ENCODE assay signal across 8 mouse cellular contexts in genomic region chr6:17693726-17694549, GRCm38 (mm10). TPM values are rescaled to one million over a fixed set of nuclear protein-coding genes. Genes with fewer than 3 reads are reported as not detected.
DNase-seq lines count a peak whose midpoint lies in the region; ATAC-seq and TF ChIP-seq lines count a peak whose summit lies in the region.

No protein-coding gene starts in this region.

- peak overlapping the region; percentile 80 for H3K4me3 ChIP-seq in E14TG2a.4 (replicated peaks; ENCODE audit: low read length)
- H3K4me3 ChIP-seq in forebrain, embryonic 12.5 days (replicated peaks): peak overlapping the region; percentile 78
- H3K4me3 ChIP-seq in heart, postnatal 0 days (ENCODE audit: low read depth, low read length): peak overlapping the region; percentile 84
- H3K4me3 ChIP-seq in liver, postnatal 0 days (ENCODE audit: low read depth, low read length): peak overlapping the region; percentile 92
- peak overlapping the region; percentile 77 for H3K4me3 ChIP-seq in neural tube, embryonic 13.5 days
- H3K4me3 ChIP-seq in testis, adult 2 months (ENCODE audit: control insufficient read depth, low read depth, low read length): peak overlapping the region; percentile 95

- no peak for TF ChIP-seq POLR2A in testis, adult 2 months (IDR thresholded peaks at IDR 0.05; ENCODE audit: control insufficient read depth, low read depth, low read length)

- no peak for TF ChIP-seq CTCF in E14TG2a.4 (conservative IDR thresholded peaks at IDR 0.05; ENCODE audit: low read length)
- TF ChIP-seq CTCF in heart, postnatal 0 days (IDR thresholded peaks at IDR 0.05; ENCODE audit: low read depth): no peak
- TF ChIP-seq CTCF in liver, postnatal 0 days (IDR thresholded peaks at IDR 0.05; ENCODE audit: low read depth): no peak
- no peak for TF ChIP-seq CTCF in testis, adult 2 months (IDR thresholded peaks at IDR 0.05; ENCODE audit: control insufficient read depth, insufficient read depth, insufficient replicate concordance, low read depth, low read length)

- peaks cover 31% of the 10 kb centered on the region for H3K27me3 ChIP-seq in E14TG2a.4 (ENCODE audit: insufficient read depth, low read length)
- H3K27me3 ChIP-seq in forebrain, embryonic 12.5 days: no peaks in the 10 kb centered on the region
- no peaks in the 10 kb centered on the region for H3K27me3 ChIP-seq in heart, postnatal 0 days (ENCODE audit: control insufficient read depth, insufficient read depth, low read length)
- H3K27me3 ChIP-seq in liver, postnatal 0 days (ENCODE audit: insufficient read depth, low read length): no peaks in the 10 kb centered on the region
- H3K27me3 ChIP-seq in neural tube, embryonic 13.5 days: 0 out of 2 replicates have a peak, but pooled peaks cover 3% of the 10 kb centered on the region
- no peaks in the 10 kb centered on the region for H3K27me3 ChIP-seq in testis, adult 2 months (ENCODE audit: control insufficient read depth, insufficient read depth, low read length)

- peak overlapping the region; percentile 85 for H3K27ac ChIP-seq in forebrain, embryonic 12.5 days
- peak overlapping the region; percentile 97 for H3K27ac ChIP-seq in heart, postnatal 0 days (ENCODE audit: low read depth)
- H3K27ac ChIP-seq in liver, postnatal 0 days (ENCODE audit: low read depth): peak overlapping the region; percentile 97
- H3K27ac ChIP-seq in neural tube, embryonic 13.5 days (replicated peaks): peak overlapping the region; percentile 78
- H3K27ac ChIP-seq in testis, adult 2 months (ENCODE audit: control insufficient read depth, insufficient read depth, low read depth, low read length): peak overlapping the region; percentile 72

- under 1% methylated on average over 97 of the region's 97 CpGs for WGBS in forebrain, embryonic 12.5 days
- WGBS in heart, postnatal 0 days: under 1% methylated on average over 74 of the region's 97 CpGs
- 4% methylated on average over 64 of the region's 97 CpGs for WGBS in liver, postnatal 0 days (ENCODE audit: insufficient replicate concordance)
- WGBS in neural tube, embryonic 13.5 days: under 1% methylated on average over 70 of the region's 97 CpGs

- peak overlapping the region; percentile 70 for H3K4me2 ChIP-seq in forebrain, embryonic 12.5 days
- peak overlapping the region; percentile 67 for H3K4me2 ChIP-seq in heart, postnatal 0 days (ENCODE audit: low read depth, low read length)
- H3K4me2 ChIP-seq in liver, postnatal 0 days (ENCODE audit: low read depth, low read length): peak overlapping the region; percentile 77
- H3K4me2 ChIP-seq in neural tube, embryonic 13.5 days: peak overlapping the region; percentile 92

- peak overlapping the region; percentile 83 for H3K9ac ChIP-seq in forebrain, embryonic 12.5 days
- peak overlapping the region; percentile 91 for H3K9ac ChIP-seq in heart, postnatal 0 days (replicated peaks; ENCODE audit: low read depth, low read length)
- H3K9ac ChIP-seq in liver, postnatal 0 days (replicated peaks): peak overlapping the region; percentile 96
- peak overlapping the region; percentile 76 for H3K9ac ChIP-seq in neural tube, embryonic 13.5 days

- no peak for TF ChIP-seq EP300 in heart, postnatal 0 days (IDR thresholded peaks at IDR 0.05; ENCODE audit: low read depth)
- no peak for TF ChIP-seq EP300 in liver, postnatal 0 days (IDR thresholded peaks at IDR 0.05; ENCODE audit: low read depth)

- DNase-seq in c-Kit-positive CD71-positive TER-119-positive erythroid progenitor cells, embryonic 14.5 days (ENCODE audit: low spot score): peak; percentile 65
- DNase-seq in heart, postnatal 0 days (ENCODE audit: low spot score): peak; percentile 73
- peak; percentile 74 to 83 for DNase-seq in kidney, postnatal 36 days
- DNase-seq in liver, postnatal 0 days: peak; percentile 81

- no peaks in the 10 kb centered on the region for H3K9me3 ChIP-seq in E14TG2a.4 (ENCODE audit: low read length)
- H3K9me3 ChIP-seq in forebrain, embryonic 12.5 days: no peaks in the 10 kb centered on the region
- H3K9me3 ChIP-seq in heart, postnatal 0 days (replicated peaks; ENCODE audit: control insufficient read depth, low read length): no peaks in the 10 kb centered on the region
- H3K9me3 ChIP-seq in liver, postnatal 0 days (ENCODE audit: low read length): no peaks in the 10 kb centered on the region
- no peaks in the 10 kb centered on the region for H3K9me3 ChIP-seq in neural tube, embryonic 13.5 days

- H3K4me1 ChIP-seq in E14TG2a.4 (replicated peaks; ENCODE audit: low read depth, low read length): peaks cover 7% of the 10 kb centered on the region; the same call in 1 of the 2 replicates
- peaks cover 7% of the 10 kb centered on the region; the same call in 1 of the 2 replicates for H3K4me1 ChIP-seq in forebrain, embryonic 12.5 days
- H3K4me1 ChIP-seq in heart, postnatal 0 days (ENCODE audit: control insufficient read depth, insufficient read depth): peaks cover 15% of the 10 kb centered on the region
- peaks cover 30% of the 10 kb centered on the region for H3K4me1 ChIP-seq in liver, postnatal 0 days (ENCODE audit: insufficient read depth)
- H3K4me1 ChIP-seq in neural tube, embryonic 13.5 days (replicated peaks): peaks cover 14% of the 10 kb centered on the region
- H3K4me1 ChIP-seq in testis, adult 2 months (ENCODE audit: control insufficient read depth, insufficient read depth, low read length): peaks cover 7% of the 10 kb centered on the region

- H3K36me3 ChIP-seq in E14TG2a.4 (ENCODE audit: insufficient read depth, low read length): no peaks in the 10 kb centered on the region
- H3K36me3 ChIP-seq in forebrain, embryonic 12.5 days (replicated peaks): no peaks in the 10 kb centered on the region
- no peaks in the 10 kb centered on the region for H3K36me3 ChIP-seq in heart, postnatal 0 days (replicated peaks; ENCODE audit: control insufficient read depth, insufficient read depth, low read length)
- no peaks in the 10 kb centered on the region for H3K36me3 ChIP-seq in liver, postnatal 0 days (replicated peaks; ENCODE audit: insufficient read depth, low read length)
- no peaks in the 10 kb centered on the region for H3K36me3 ChIP-seq in neural tube, embryonic 13.5 days
- no peaks in the 10 kb centered on the region for H3K36me3 ChIP-seq in testis, adult 2 months (ENCODE audit: control insufficient read depth, insufficient read depth, low read length)

- peak; percentile 88 for ATAC-seq in forebrain, embryonic 12.5 days (ENCODE audit: low FRiP score)
- ATAC-seq in heart, postnatal 0 days (ENCODE audit: insufficient read depth, low read depth): peak; percentile 80
- ATAC-seq in liver, postnatal 0 days: peak; percentile 85
- ATAC-seq in neural tube, embryonic 13.5 days (ENCODE audit: low read depth): peak; percentile 94

RNA-seq across cellular contexts. Expression of gene St7, which starts 1.2 kb away (rescaled TPM):
- polyA plus RNA-seq in forebrain, embryonic 12.5 days (2016; fragmentation: Nextera tagmentation; extraction: Ambion mirVana): 45.6 and 48.6 TPM in 2 replicates
- 26.0 and 38.5 TPM in 2 replicates for total RNA-seq in heart, postnatal 0 days (2014; rRNA removed; ENCODE audit: low replicate concordance)
- 17.3 and 17.7 TPM in 2 replicates for polyA plus RNA-seq in heart, postnatal 0 days (2015; fragmentation: Nextera tagmentation; extraction: Ambion mirVana)
- 11.0 and 11.9 TPM in 2 replicates for polyA plus RNA-seq in liver, postnatal 0 days (2015; fragmentation: Nextera tagmentation; extraction: Ambion mirVana)
- polyA plus RNA-seq in neural tube, embryonic 13.5 days (2015; fragmentation: Nextera tagmentation; extraction: Ambion mirVana): 56.9 and 60.6 TPM in 2 replicates
- polyA plus RNA-seq in testis, adult 2 months (2012; rRNA removed): 13.5 and 16.1 TPM in 2 replicates

RNA-seq across cellular contexts. Expression of gene Capza2, which starts 57.9 kb away (rescaled TPM):
- polyA plus RNA-seq in forebrain, embryonic 12.5 days (2016; fragmentation: Nextera tagmentation; extraction: Ambion mirVana): 232 and 242 TPM in 2 replicates
- 141 and 142 TPM in 2 replicates for total RNA-seq in heart, postnatal 0 days (2014; rRNA removed; ENCODE audit: low replicate concordance)
- polyA plus RNA-seq in heart, postnatal 0 days (2015; fragmentation: Nextera tagmentation; extraction: Ambion mirVana): 217 and 222 TPM in 2 replicates
- 104 and 107 TPM in 2 replicates for polyA plus RNA-seq in liver, postnatal 0 days (2015; fragmentation: Nextera tagmentation; extraction: Ambion mirVana)
- 262 and 298 TPM in 2 replicates for polyA plus RNA-seq in neural tube, embryonic 13.5 days (2015; fragmentation: Nextera tagmentation; extraction: Ambion mirVana)
- polyA plus RNA-seq in testis, adult 2 months (2012; rRNA removed): 5.3 and 8.8 TPM in 2 replicates

Comparison
In these comparisons a context has a peak if more than half of its experiments do, and no peak if none do; other contexts are left out.
1. Peak in every context shown above with its lines: DNase-seq, ATAC-seq, H3K4me3 ChIP-seq and H3K27ac ChIP-seq.
2. RNA of gene Capza2, which starts 57.9 kb away (polyA plus RNA-seq): 262 to 298 TPM in neural tube, embryonic 13.5 days, 232 to 242 TPM in forebrain, embryonic 12.5 days, 217 to 222 TPM in heart, postnatal 0 days and 104 to 107 TPM in liver, postnatal 0 days; 5.3 to 8.8 TPM in testis, adult 2 months; every median in the first group is over 10 times any median in the second.